Mouse (Mus musculus) lung, embryonic 14.5 days (tissue): ENCODE results near the gene Mrln. TPM values are rescaled to one million over a fixed set of nuclear protein-coding genes. Genes with fewer than 3 reads are reported as not detected.
"Not testable (repeated sequence)": the region's sequence is repeated elsewhere in the genome, so short reads cannot be mapped to it uniquely, and the experiment has no call there.

ENCODE experiments used
- ATAC-seq: fragments of 200-750 bp; cut with Nextera tagmentation; 2 replicates; pipeline ENCODE4 v1.8.0; 2017; ENCODE audit warnings: mild to moderate bottlenecking, moderate TSS enrichment, moderate library complexity; ENCODE audit not compliant: insufficient read depth
- DNase-seq: peaks from one replicate; pipeline ENCODE4 v3.0.0-alpha.2; 2015
- H3K27ac ChIP-seq: fragments of 300-500 bp; sonication (generic); 2 replicates; pipeline ENCODE4 v1.5.1; 2014; ENCODE audit warnings: low read depth, mild to moderate bottlenecking, moderate library complexity
- H3K27me3 ChIP-seq: fragments of 300-500 bp; sonication (generic); 2 replicates; pipeline ENCODE4 v1.6.1; 2014; ENCODE audit warnings: low read length, control low read depth; ENCODE audit not compliant: insufficient read depth
- H3K36me3 ChIP-seq: fragments of 300-500 bp; sonication (generic); 2 replicates; pipeline ENCODE4 v1.6.1; 2014; ENCODE audit warnings: control low read depth; ENCODE audit not compliant: insufficient read depth
- H3K4me1 ChIP-seq: fragments of 300-500 bp; sonication (generic); 2 replicates; pipeline ENCODE4 v1.6.1; 2014; ENCODE audit warnings: antibody characterized with exemption, control low read depth; ENCODE audit not compliant: insufficient read depth
- H3K4me2 ChIP-seq: fragments of 300-500 bp; sonication (generic); 2 replicates; pipeline ENCODE4 v1.6.1; 2014; ENCODE audit warnings: mild to moderate bottlenecking
- H3K4me3 ChIP-seq: fragments of 300-500 bp; sonication (generic); 2 replicates; pipeline ENCODE4 v1.5.1; 2014; ENCODE audit warnings: low read depth, low read length
- H3K9ac ChIP-seq: fragments of 300-500 bp; sonication (generic); 2 replicates; pipeline ENCODE4 v1.6.1; 2014
- H3K9me3 ChIP-seq: fragments of 300-500 bp; sonication (generic); 2 replicates; pipeline ENCODE4 v1.6.1; 2016; ENCODE audit warnings: low read depth, low read length, control low read depth
- CTCF ChIP-seq: IDR thresholded peaks from 2 replicates; pipeline ENCODE4 v1.5.1; 2016; ENCODE audit warnings: antibody characterized with exemption, low read depth
- WGBS: fragments of 180-500 bp; shearing (Covaris S2); extraction: QIAGEN DNeasy Blood & Tissue Kit; methylation state at CpG from one replicate; pipeline ENCODE4 v1.1.7; 2014; 5-methylcytosine and 5-hydroxymethylcytosine counted together
- polyA plus RNA-seq: library from polyadenylated mRNA; unstranded; fragments of >200 nt; fragmentation: Nextera tagmentation; extraction: Ambion mirVana; gene quantifications from 2 replicates; pipeline ENCODE4 v1.2.1, GENCODE M21; 2014

Gene Mrln
- polyA plus RNA-seq, 1 experiment from 2014 or later = not detected

GRCm38 (mm10) chr10:70200889-70201500 lies 3.5 kb upstream of the Mrln start:
- Histone ChIP-seq H3K4me3 (no peak overlapping the region), H3K27me3 (no peaks in the 10 kb centered on the region), H3K9me3 (no peaks in the 10 kb centered on the region), H3K4me2 (no peak overlapping the region), H3K36me3 (no peaks in the 10 kb centered on the region), H3K9ac (no peak overlapping the region), H3K4me1 (no peaks in the 10 kb centered on the region), H3K27ac (no peak overlapping the region)
- 70% methylated on average over 12 of the region's 12 CpGs for WGBS
- ATAC-seq (no peak), DNase-seq (peak; percentile 19)
- no peak for TF ChIP-seq CTCF

GRCm38 (mm10) chr10:70211281-70211680 lies 6.8 kb downstream of the Mrln start:
- WGBS = 71% methylated on average over 9 of the region's 9 CpGs
- no peak for TF ChIP-seq CTCF

GRCm38 (mm10) chr10:70220971-70221370 lies 16.5 kb downstream of the Mrln start:
- no peak overlapping the region for H3K4me2 ChIP-seq
- no peak for DNase-seq
- H3K27ac ChIP-seq = no peak overlapping the region
- peaks cover 7% of the 10 kb centered on the region; the same call in 1 of the 2 replicates for H3K4me1 ChIP-seq
- no peak overlapping the region for H3K4me3 ChIP-seq
- H3K36me3 ChIP-seq = no peaks in the 10 kb centered on the region
- H3K27me3 ChIP-seq = no peaks in the 10 kb centered on the region
- ATAC-seq = no peak
- WGBS = 72% methylated on average over 5 of the region's 5 CpGs
- TF ChIP-seq CTCF = no peak
- H3K9ac ChIP-seq = no peak overlapping the region
- no peaks in the 10 kb centered on the region for H3K9me3 ChIP-seq

More at GRCm38 (mm10) chr10:70211281-70211680, 6.8 kb downstream of the Mrln start:
- H3K4me2 ChIP-seq = no peak overlapping the region
- DNase-seq (no peak), ATAC-seq (no peak)
- no peak overlapping the region for H3K4me3 ChIP-seq
- no peaks in the 10 kb centered on the region for H3K36me3 ChIP-seq
- H3K27ac ChIP-seq = no peak overlapping the region
- H3K4me1 ChIP-seq = no peaks in the 10 kb centered on the region
- no peaks in the 10 kb centered on the region for H3K27me3 ChIP-seq
- no peaks in the 10 kb centered on the region for H3K9me3 ChIP-seq
- no peak overlapping the region for H3K9ac ChIP-seq

DNA sequence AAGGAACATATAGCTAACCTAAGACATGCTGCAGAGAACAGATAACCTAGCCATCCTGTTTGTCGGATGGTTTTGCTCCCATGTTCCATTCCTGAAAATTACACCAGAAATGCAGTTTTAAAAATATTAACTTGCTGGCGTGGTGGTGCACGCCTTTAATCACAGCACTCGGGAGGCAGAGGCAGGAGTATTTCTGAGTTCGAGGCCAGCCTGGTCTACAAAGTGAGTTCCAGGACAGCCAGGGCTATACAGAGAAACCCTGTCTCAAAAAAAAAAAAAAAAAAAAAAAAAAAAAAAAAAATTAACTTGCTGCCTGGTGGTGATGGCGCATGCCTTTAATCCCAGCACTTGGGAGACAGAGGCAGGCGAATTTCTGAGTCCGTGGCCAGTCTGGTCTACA lies 17.8 kb downstream of the Mrln start:
- not testable (repeated sequence) for H3K4me2 ChIP-seq, H3K4me1 ChIP-seq, DNase-seq, H3K27me3 ChIP-seq, H3K36me3 ChIP-seq, H3K9ac ChIP-seq, H3K9me3 ChIP-seq, H3K4me3 ChIP-seq, ATAC-seq, H3K27ac ChIP-seq
- 90% methylated on average over 8 of the region's 8 CpGs for WGBS

DNA sequence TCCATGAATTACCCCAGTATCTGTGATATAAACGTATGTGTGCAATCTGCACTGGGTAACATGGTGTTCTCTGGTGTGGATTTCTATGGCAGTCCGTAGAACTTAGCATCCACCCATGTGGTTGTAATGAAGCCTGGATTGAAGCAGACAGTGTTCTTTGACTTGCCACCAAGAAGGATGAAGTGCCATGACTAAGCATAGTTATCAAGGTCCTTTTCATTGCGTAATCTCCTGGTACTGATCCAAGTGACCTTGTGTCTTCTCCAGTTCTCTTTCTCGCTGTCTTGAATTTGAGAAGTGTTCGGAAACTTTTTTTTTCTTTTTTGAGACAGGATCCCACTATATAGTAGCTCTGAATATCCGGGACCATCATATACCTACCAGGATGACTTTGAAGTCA lies 20.1 kb downstream of the Mrln start:
- Histone ChIP-seq H3K9ac (no peak overlapping the region), H3K4me1 (peaks cover 7% of the 10 kb centered on the region; the same call in 1 of the 2 replicates), H3K9me3 (no peaks in the 10 kb centered on the region), H3K36me3 (no peaks in the 10 kb centered on the region), H3K27ac (no peak overlapping the region), H3K4me3 (no peak overlapping the region), H3K4me2 (no peak overlapping the region), H3K27me3 (no peaks in the 10 kb centered on the region)
- WGBS = 68% methylated on average over 6 of the region's 6 CpGs
- DNase-seq (peak; percentile 50), ATAC-seq (no peak)
- no peak for TF ChIP-seq CTCF

DNA sequence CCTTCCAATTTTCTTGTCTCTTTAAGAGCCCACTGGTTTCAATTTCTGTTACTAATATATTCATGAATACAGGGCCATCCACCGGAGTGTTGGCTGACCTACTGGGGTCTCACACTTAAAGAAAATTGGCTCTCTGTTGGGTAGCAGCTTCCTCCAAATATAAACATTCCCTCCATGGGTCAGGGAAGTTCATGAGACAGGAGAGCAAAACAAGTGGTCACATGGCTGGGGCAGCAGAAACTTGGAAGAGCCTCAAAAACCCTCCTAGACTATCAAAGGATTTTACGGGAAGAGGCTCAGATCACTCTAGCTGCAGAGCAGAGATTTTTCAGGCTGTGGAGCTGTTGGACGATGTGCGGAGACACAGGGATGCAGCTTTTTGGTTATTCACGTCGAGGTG lies 21.3 kb downstream of the Mrln start:
- no peak overlapping the region for H3K4me3 ChIP-seq
- peak; percentile 74 for ATAC-seq
- no peaks in the 10 kb centered on the region for H3K36me3 ChIP-seq
- no peaks in the 10 kb centered on the region for H3K9me3 ChIP-seq
- H3K27me3 ChIP-seq = no peaks in the 10 kb centered on the region
- H3K27ac ChIP-seq = no peak overlapping the region
- TF ChIP-seq CTCF = no peak
- H3K4me1 ChIP-seq = peaks cover 7% of the 10 kb centered on the region; the same call in 1 of the 2 replicates
- H3K9ac ChIP-seq = no peak overlapping the region
- no peak overlapping the region for H3K4me2 ChIP-seq
- 21% methylated on average over 6 of the region's 6 CpGs for WGBS
- DNase-seq = peak; percentile 86

DNA sequence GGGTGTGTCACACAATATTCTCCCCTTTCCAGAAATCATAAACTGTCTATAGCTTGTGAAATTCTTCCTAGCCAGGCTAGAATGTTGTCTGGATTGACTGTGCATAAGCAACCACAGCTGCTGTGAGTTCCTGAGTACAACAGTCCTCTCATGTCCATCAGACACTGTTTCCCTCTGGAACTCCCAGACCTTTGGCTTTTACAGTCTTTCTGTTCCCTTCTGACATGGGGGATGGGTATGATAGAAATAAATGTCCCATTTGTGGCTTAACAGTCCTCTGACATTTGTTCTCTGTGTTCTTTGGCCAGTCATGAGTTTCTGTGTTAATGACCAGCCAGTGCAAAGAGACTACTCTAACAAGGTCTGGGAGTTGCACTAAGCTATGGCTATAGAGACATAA lies 22.1 kb downstream of the Mrln start:
- no peak for TF ChIP-seq CTCF
- H3K4me3 ChIP-seq = no peak overlapping the region
- H3K36me3 ChIP-seq = no peaks in the 10 kb centered on the region
- no peak overlapping the region for H3K27ac ChIP-seq
- no peak overlapping the region for H3K9ac ChIP-seq
- H3K9me3 ChIP-seq = no peaks in the 10 kb centered on the region
- peak; percentile 77 for ATAC-seq
- DNase-seq = peak; percentile 86
- H3K27me3 ChIP-seq = no peaks in the 10 kb centered on the region
- no peak overlapping the region for H3K4me2 ChIP-seq
- peaks cover 7% of the 10 kb centered on the region; the same call in 1 of the 2 replicates for H3K4me1 ChIP-seq
